Mouse (Mus musculus) gastrocnemius, postnatal 14 days (tissue): ENCODE measurements around the gene Tet3. TPM values are rescaled to one million over a fixed set of nuclear protein-coding genes. Genes with fewer than 3 reads are reported as not detected.

Experiments used
- DNase-seq: peaks from one replicate; pipeline ENCODE4 v3.0.0; 2021; ENCODE audit warnings: mixed read lengths
- intact Hi-C: fragments of 180-260 bp; cut with DNase I; formaldehyde crosslinking; loops from one replicate; pipeline ENCODE4 v1.15.1; 2025; ENCODE audit warnings: low total_unique reads
- microRNA-seq, 2 experiments: library from miRNA; unstranded; fragments of <30 nt; microRNA quantifications; one replicate each; pipeline ENCODE4 v1.2.0; 2021
- total RNA-seq, 2 experiments: library from RNA; stranded (reverse); gene quantifications; 2 replicates each; pipeline ENCODE4 v1.2.3; 2021

Gene Tet3
- total RNA-seq, 2 experiments from 2014 or later: 30.4 to 36.7 TPM

DNA sequence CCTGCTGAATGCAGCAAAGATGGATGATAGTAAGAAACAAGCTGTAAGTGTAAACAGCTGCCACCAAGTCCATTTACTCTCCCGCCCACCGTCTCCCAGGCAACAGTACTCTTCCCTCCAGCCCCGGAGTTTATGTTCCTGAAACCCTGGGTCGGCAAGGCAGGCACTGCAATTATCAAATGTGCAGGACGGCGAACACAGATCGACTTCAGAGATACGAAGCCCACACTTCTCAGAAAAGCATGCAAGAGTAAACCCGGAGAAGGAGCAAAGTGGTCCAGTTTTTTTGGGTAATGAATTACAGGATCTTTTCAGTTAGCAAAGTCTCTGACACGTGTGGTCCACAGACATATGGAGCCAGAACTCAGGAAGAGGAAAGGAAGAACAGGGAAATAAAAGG, 142.9 kb downstream of the Tet3 start:
- DNase-seq: no peak
- intact Hi-C loops: no loop called here

DNA sequence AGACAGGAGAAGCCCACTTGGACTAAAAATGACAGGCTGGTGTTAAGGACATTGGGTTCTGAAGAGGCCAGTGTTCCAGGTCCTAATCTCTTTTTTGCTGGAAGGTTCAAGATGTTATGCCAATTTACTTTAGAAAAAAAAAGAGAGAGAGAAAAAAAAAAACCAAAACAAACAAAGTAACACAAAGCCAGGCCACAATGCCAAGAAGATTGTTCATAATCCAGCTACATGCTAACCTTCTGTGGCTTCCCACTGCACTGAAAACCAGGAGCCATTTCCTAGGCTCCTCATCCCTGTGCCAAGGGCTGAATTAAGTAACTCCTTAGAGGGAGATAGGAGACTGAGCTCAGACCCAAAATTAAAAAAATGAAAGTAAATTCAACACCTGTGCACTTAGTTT, 143.6 kb downstream of the Tet3 start:
- intact Hi-C loops: no loop called here
- no peak for DNase-seq

- no peak for DNase-seq
- intact Hi-C loops: no loop called here
These were observed 146.4 kb downstream of the Tet3 start for GRCm38 (mm10) chr6:83312514-83312913.

Small RNA genes within 50 kb of the gene (microRNA-seq; reads per million reads assigned to microRNA genes)
- gene Mir6374: 0 reads per million in 2 experiments

Other genes with a start within 250 kb of the Tet3 start
- gene Slc4a5, start 239.3 kb downstream of the Tet3 start, total RNA-seq: not detected
- gene Mthfd2, start 133.2 kb downstream of the Tet3 start, total RNA-seq: 1 to 10 TPM; 3.7 to 6.7 TPM
- 10 to 100 TPM; 15.7 to 17.5 TPM for gene Mob1a, start 133.1 kb downstream of the Tet3 start, total RNA-seq
- 100 to 1,000 TPM; 214 to 234 TPM for gene Bola3, start 109.9 kb downstream of the Tet3 start, total RNA-seq
- gene Dguok, start 47.9 kb upstream of the Tet3 start, total RNA-seq: 10 to 100 TPM; 14.8 to 19.3 TPM
- 1 to 10 TPM; 1.9 to 5.0 TPM for gene Actg2, start 77.2 kb upstream of the Tet3 start, total RNA-seq
- gene Stambp, start 113.6 kb upstream of the Tet3 start, total RNA-seq: 1 to 10 TPM; 7.5 to 8.3 TPM
- gene Clec4f, start 197.1 kb upstream of the Tet3 start, total RNA-seq: not detected
- not detected for gene Cd207, start 218.8 kb upstream of the Tet3 start, total RNA-seq